ENCODE assay signal across 12 mouse cellular contexts in the genomic region with DNA sequence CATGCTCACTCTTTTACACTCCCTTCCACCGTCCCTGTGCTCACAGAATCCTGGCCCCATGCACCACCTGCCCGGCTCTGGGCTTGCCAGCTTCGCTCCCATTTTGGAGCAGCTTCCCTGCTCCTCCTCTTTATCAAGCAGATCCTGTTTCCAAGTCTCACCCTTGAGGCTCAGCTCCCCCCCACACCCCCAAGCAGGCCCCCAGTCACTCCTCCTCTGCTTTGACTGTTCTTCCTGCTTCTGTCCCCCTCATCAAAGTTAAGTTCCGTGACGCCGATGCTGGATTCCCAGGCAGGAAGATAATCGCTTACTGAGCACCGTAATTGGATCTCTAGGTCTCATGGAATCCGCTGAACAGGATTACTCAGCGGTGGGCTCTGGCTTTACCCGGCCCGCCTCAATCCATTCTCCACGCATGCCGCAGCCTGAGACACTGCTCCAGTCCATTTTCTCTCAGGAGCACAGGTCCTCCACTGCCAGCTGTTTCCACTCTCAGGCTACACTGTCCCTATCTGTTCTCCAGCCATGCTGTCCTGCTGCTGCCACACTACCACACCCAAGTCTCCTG. TPM values are rescaled to one million over a fixed set of nuclear protein-coding genes. Genes with fewer than 3 reads are reported as not detected.
A peak's percentile ranks its signal among the peaks of the same experiment; 100 is the strongest.
DNase-seq lines count a peak whose midpoint lies in the region; ATAC-seq lines count a peak whose summit lies in the region.
"Had no signal": no experiment of that assay in that cellular context is flagged by ENCODE, and none has a peak within 500 bp of the region (broad histone marks: within the 10 kb centered on the region; RNA-seq: fewer than 3 reads in every experiment).

No protein-coding gene starts in this region.

- H3K4me3 ChIP-seq in forebrain, embryonic 11.5 days (ENCODE audit: low read depth, low read length), result no peak overlapping the region
- no peak overlapping the region for H3K4me3 ChIP-seq in forebrain, embryonic 15.5 days

- no peak overlapping the region for H3K4me2 ChIP-seq in forebrain, embryonic 11.5 days (ENCODE audit: low read depth, low read length, severe bottlenecking)
- H3K4me2 ChIP-seq in forebrain, embryonic 15.5 days (replicated peaks), result no peak overlapping the region

- peaks cover 2% of the 10 kb centered on the region; the same call in 1 of the 2 replicates for H3K27me3 ChIP-seq in forebrain, embryonic 11.5 days (ENCODE audit: control insufficient read depth, insufficient read depth, low read length)
- H3K27me3 ChIP-seq in forebrain, embryonic 15.5 days, result no peaks in the 10 kb centered on the region

- H3K27ac ChIP-seq in forebrain, embryonic 11.5 days (ENCODE audit: low read depth, low read length), result no peak overlapping the region
- no peak overlapping the region for H3K27ac ChIP-seq in forebrain, embryonic 15.5 days (replicated peaks)

- no peak for ATAC-seq in forebrain, embryonic 11.5 days (replicated peaks; ENCODE audit: low FRiP score)
- ATAC-seq in forebrain, embryonic 15.5 days (replicated peaks), result no peak
- no peak for ATAC-seq in megakaryocyte, adult 5-6 weeks (ENCODE audit: poor library complexity, severe bottlenecking)
- ATAC-seq: liver, postnatal 0 days had no signal

- peaks cover 4% of the 10 kb centered on the region for H3K36me3 ChIP-seq in forebrain, embryonic 11.5 days (ENCODE audit: control insufficient read depth, insufficient read depth, low read length)
- H3K36me3 ChIP-seq in forebrain, embryonic 15.5 days, result peaks cover 59% of the 10 kb centered on the region

- no peak overlapping the region for H3K9ac ChIP-seq in forebrain, embryonic 11.5 days (ENCODE audit: low read length)
- no peak overlapping the region for H3K9ac ChIP-seq in forebrain, embryonic 15.5 days (replicated peaks)
- H3K9ac ChIP-seq: liver, postnatal 0 days had no signal

- peak; percentile 57 for DNase-seq in forebrain, embryonic 11.5 days (ENCODE audit: low spot score)
- peak; percentile 25 for DNase-seq in retina, adult 2 months (ENCODE audit: low read depth, low spot score)
- DNase-seq in retina, embryonic 14.5 days (ENCODE audit: low spot score), result no peak
- DNase-seq in mesoderm, embryonic 11.5 days (ENCODE audit: low read depth, low spot score), result peak; percentile 34
- DNase-seq in retina, postnatal 7 days (ENCODE audit: low read depth, low spot score), result peak; percentile 48
- DNase-seq in Muller cell, postnatal 12 days (ENCODE audit: inconsistent ontology term), result no peak
- DNase-seq: cerebellum, adult 18-20 months; heart, adult 11 months; liver, postnatal 0 days; right cerebral cortex, postnatal 25 days had no signal

- 57% methylated on average over 14 of the region's 14 CpGs for WGBS in forebrain, embryonic 11.5 days
- WGBS in forebrain, embryonic 15.5 days, result 60% methylated on average over 14 of the region's 14 CpGs

- H3K9me3 ChIP-seq in forebrain, embryonic 11.5 days (ENCODE audit: control insufficient read depth, low read length), result no peaks in the 10 kb centered on the region
- H3K9me3 ChIP-seq in forebrain, embryonic 15.5 days, result no peaks in the 10 kb centered on the region

- H3K4me1 ChIP-seq in forebrain, embryonic 11.5 days (replicated peaks; ENCODE audit: control insufficient read depth, insufficient read depth, low read length), result no peaks in the 10 kb centered on the region; the same call in 1 of the 2 replicates
- H3K4me1 ChIP-seq in forebrain, embryonic 15.5 days, result peaks cover 11% of the 10 kb centered on the region

RNA-seq across cellular contexts. Expression of a gene that starts 6.8 kb away (rescaled TPM):
- 36.7 and 43.9 TPM in 2 replicates for polyA plus RNA-seq in forebrain, embryonic 11.5 days (2014; fragmentation: Nextera tagmentation; extraction: Ambion mirVana)
- polyA plus RNA-seq in forebrain, embryonic 15.5 days (2015; fragmentation: Nextera tagmentation; extraction: Ambion mirVana), result 50.3 and 54.6 TPM in 2 replicates
- total RNA-seq in megakaryocyte, adult 5-6 weeks (2015), result 4.9 and 6.2 TPM in 2 replicates
- total RNA-seq in megakaryocyte, adult 5-6 weeks (2017), result 1.3 and 1.7 TPM in 2 replicates

RNA-seq across cellular contexts. Expression of a gene that starts 55.3 kb away (rescaled TPM):
- 18.3 and 21.3 TPM in 2 replicates for polyA plus RNA-seq in forebrain, embryonic 11.5 days (2014; fragmentation: Nextera tagmentation; extraction: Ambion mirVana)
- 16.2 and 18.9 TPM in 2 replicates for polyA plus RNA-seq in forebrain, embryonic 15.5 days (2015; fragmentation: Nextera tagmentation; extraction: Ambion mirVana)
- total RNA-seq in megakaryocyte, adult 5-6 weeks (2015), result 1.4 and 2.8 TPM in 2 replicates
- total RNA-seq in megakaryocyte, adult 5-6 weeks (2017), result 1.4 and 3.7 TPM in 2 replicates

Comparison
In these comparisons a context has a peak if more than half of its experiments do, and no peak if none do; other contexts are left out.
1. DNase-seq: peak in forebrain, embryonic 11.5 days (single experiment), retina, adult 2 months (single experiment), mesoderm, embryonic 11.5 days (single experiment) and retina, postnatal 7 days (single experiment); none in retina, embryonic 14.5 days (single experiment) and Muller cell, postnatal 12 days (single experiment).